Mouse (Mus musculus): ENCODE measurements around the gene Zfp958.
A peak's percentile ranks its signal among the peaks of the same experiment; 100 is the strongest.

GRCm38 (mm10) chr8:4637071-4637470, 24.1 kb downstream of the Zfp958 start:
- TF ChIP-seq CHD2 (IDR thresholded peaks at IDR 0.05; ENCODE audit: low read depth, low read length) (no peak), ZNF384 (IDR thresholded peaks at IDR 0.05; ENCODE audit: low read depth, low read length) (no peak), ZC3H11A (IDR thresholded peaks at IDR 0.05; ENCODE audit: borderline replicate concordance, low read depth, low read length) (peak; percentile 63; the same call in 1 of the 2 replicates), MAFK (IDR thresholded peaks at IDR 0.05; ENCODE audit: insufficient read depth, low read depth, low read length) (no peak), HCFC1 (IDR thresholded peaks at IDR 0.05; ENCODE audit: borderline replicate concordance, insufficient read depth, low read length) (no peak)
